Mouse (Mus musculus): ENCODE measurements around the gene Msi2. TPM values are rescaled to one million over a fixed set of nuclear protein-coding genes. Genes with fewer than 3 reads are reported as not detected.

Msi2 gene
- total RNA-seq, 2 experiments from 2014 or later: 181 to 262 TPM

- no peak for DNase-seq
Measured at GRCm38 (mm10) chr11:88485088-88485487, 233.2 kb downstream of the Msi2 start.

- DNase-seq: no peak
Measured at GRCm38 (mm10) chr11:88484047-88484446, 234.3 kb downstream of the Msi2 start.

GRCm38 (mm10) chr11:88482636-88483035 lies 235.7 kb downstream of the Msi2 start:
- no peak for DNase-seq

- no peak for DNase-seq
Measured at GRCm38 (mm10) chr11:88482236-88482635, 236.1 kb downstream of the Msi2 start.

GRCm38 (mm10) chr11:88481602-88482161 lies 236.6 kb downstream of the Msi2 start:
- DNase-seq: no peak

- DNase-seq: no peak
Measured at GRCm38 (mm10) chr11:88481092-88481601, 237.2 kb downstream of the Msi2 start.

GRCm38 (mm10) chr11:88479498-88479897 lies 238.8 kb downstream of the Msi2 start:
- no peak for DNase-seq

GRCm38 (mm10) chr11:88474889-88475440 lies 243.3 kb downstream of the Msi2 start:
- DNase-seq: peak; percentile 43 to 49

GRCm38 (mm10) chr11:88472731-88473130 lies 245.6 kb downstream of the Msi2 start:
- no peak for DNase-seq

- DNase-seq: peak; percentile 37 to 50
Measured at GRCm38 (mm10) chr11:88471981-88472647, 246.2 kb downstream of the Msi2 start.

GRCm38 (mm10) chr11:88470599-88470998 lies 247.7 kb downstream of the Msi2 start:
- DNase-seq: no peak

GRCm38 (mm10) chr11:88468996-88469395 lies 249.3 kb downstream of the Msi2 start:
- DNase-seq: peak; percentile 64 to 68

- peak; percentile 90 to 91 for DNase-seq
Measured at GRCm38 (mm10) chr11:88467498-88468245, 250.6 kb downstream of the Msi2 start.

GRCm38 (mm10) chr11:88463951-88464350 lies 254.4 kb downstream of the Msi2 start:
- DNase-seq: no peak

- no peak for DNase-seq
Measured at GRCm38 (mm10) chr11:88462789-88463188, 255.5 kb downstream of the Msi2 start.

GRCm38 (mm10) chr11:88461601-88462000 lies 256.7 kb downstream of the Msi2 start:
- no peak for DNase-seq

- no peak for DNase-seq
Measured at GRCm38 (mm10) chr11:88459946-88460736, 258.2 kb downstream of the Msi2 start.

GRCm38 (mm10) chr11:88457241-88457738 lies 261.0 kb downstream of the Msi2 start:
- DNase-seq: no peak

- no peak for DNase-seq
Measured at GRCm38 (mm10) chr11:88454867-88455806, 263.2 kb downstream of the Msi2 start.

- DNase-seq: no peak
Measured at GRCm38 (mm10) chr11:88449180-88449579, 269.1 kb downstream of the Msi2 start.

- DNase-seq: no peak
Measured at GRCm38 (mm10) chr11:88448571-88448970, 269.7 kb downstream of the Msi2 start.
